Mouse (Mus musculus) neutrophil, adult 5-6 weeks (primary cell): ENCODE measurements around the gene Itih3. TPM values are rescaled to one million over a fixed set of nuclear protein-coding genes. Genes with fewer than 3 reads are reported as not detected.

Experiments
- ATAC-seq: fragments of 151-379, 151-347 bp; 2 replicates; pipeline ENCODE4 v1.8.0; 2017; ENCODE audit warnings: mild to moderate bottlenecking, moderate TSS enrichment; ENCODE audit not compliant: insufficient number of reproducible peaks, poor library complexity, low FRiP score, severe bottlenecking; ENCODE audit errors: extremely low read depth
- total RNA-seq: library from RNA; stranded (forward); fragments of 200-1000 nt; gene quantifications from 2 replicates; pipeline ENCODE4 v1.2.3, GENCODE M21; 2017

The Itih3 gene
- total RNA-seq: not detected in 2 replicates

DNA sequence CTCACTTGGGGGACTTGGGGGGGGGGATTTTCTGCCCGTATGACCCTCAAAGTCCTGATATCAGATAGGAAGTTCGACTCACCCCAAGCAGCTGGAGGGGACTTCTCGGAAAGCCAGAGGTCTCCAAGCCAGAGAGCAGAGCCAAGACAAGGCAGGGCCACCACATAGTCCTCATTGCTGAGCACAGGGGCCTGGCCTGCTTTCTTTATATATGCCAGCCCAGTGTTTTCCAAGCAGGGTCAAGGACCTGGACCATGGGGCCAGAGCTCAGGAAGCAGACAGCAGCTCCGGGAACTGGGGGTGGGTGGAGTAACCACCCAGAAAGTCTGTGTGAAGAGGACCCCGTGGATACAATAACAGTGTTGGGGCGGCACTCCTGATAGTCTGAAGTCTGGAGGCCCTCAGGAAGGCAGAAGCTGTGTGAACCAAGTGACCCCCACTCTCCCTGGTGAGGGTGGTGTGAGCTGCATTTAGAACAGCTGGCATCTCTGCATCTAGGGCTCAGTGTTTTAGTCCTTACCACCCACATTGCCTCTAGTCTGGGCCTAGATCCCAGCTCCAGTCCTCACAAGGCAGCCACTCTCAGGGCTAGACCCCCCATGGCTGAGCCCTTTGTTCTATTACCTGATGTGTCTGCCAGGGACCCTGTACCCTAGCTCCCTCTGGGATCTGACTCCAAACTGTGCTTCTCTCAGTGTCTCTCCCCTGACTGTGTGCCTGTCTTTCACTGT is at the start of gene Itih3:
Itih3 (minus strand) TSS at position 386 of the 731 bp plus-strand sequence.
- ATAC-seq: no peak

GRCm38 (mm10) chr14:30960366-30960765 is 36.8 kb upstream of the Itih3 start:
- no peak for ATAC-seq

- no peak for ATAC-seq
These were observed 35.5 kb upstream of the Itih3 start for GRCm38 (mm10) chr14:30959031-30959430.

- no peak for ATAC-seq
These were observed 35.0 kb upstream of the Itih3 start for GRCm38 (mm10) chr14:30958517-30958916.

GRCm38 (mm10) chr14:30951154-30951825 is 27.7 kb upstream of the Itih3 start, which contains the start of gene Nek4:
Nek4 (plus strand) TSS chr14:30951377.
- peak; percentile 98 for ATAC-seq

GRCm38 (mm10) chr14:30949986-30950385 is 26.4 kb upstream of the Itih3 start:
- ATAC-seq: no peak

- ATAC-seq: no peak
These were observed 21.2 kb upstream of the Itih3 start for GRCm38 (mm10) chr14:30944745-30945144.

DNA sequence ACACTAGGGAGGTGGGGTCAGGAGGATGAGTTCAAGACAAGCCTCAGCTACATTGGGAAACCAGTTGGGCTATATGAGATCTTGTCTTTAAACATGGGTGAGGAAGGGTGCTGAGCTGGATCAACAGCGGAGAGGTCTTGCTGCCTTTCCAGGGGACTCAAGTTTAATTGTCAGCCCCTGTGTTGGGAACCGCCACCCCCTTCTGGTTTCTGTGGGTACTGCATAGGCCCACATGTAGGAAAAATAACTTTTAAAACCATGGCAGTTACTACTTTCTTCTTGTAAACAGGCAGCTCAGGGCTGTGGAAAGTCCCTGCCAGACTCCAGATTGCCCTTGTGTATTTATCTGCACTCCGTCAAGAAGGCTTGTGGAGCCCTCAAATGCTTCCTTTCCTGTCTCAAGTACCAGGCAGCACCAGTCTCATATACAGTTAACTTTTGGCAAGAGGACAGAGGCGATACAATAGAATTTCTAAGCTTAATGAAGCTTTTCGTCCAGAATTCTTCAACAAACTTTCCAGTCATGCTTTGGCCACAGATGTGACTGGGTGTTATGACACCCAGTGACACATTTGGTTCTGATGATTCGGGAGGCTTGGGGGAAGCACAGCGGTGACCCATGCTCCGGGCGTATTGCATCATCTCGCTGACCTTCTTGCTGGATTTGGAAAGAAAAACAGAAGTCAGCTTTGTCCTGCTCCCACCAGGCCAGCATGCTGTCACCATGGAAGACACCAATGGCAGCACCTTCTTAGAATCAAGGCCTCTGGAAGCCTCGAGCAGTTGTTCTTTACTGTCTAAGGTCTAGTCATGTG is 20.5 kb upstream of the Itih3 start:
- ATAC-seq: no peak

DNA sequence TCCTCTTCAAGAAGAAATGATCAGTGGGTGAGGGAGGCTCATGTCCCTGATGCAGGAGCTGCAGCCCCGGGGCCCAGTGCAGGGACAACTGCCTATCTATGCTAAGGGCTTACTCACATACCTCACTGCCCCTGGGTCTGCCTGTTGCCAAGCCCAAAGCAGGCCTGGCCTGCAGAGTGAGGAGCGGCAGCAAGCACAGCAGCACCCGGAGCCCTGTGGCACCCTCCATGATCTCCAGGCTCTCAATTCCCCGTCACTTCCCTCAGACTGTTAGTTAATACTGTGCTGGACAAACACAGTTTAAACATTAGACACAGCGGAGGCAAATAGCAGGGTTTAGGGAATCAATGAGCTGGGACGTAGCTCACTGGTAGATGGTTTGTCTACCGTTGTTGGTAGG is 19.5 kb upstream of the Itih3 start, which contains the start of gene Itih1:
Itih1 (minus strand) TSS at position 252 of the 400 bp plus-strand sequence.
- no peak for ATAC-seq

DNA sequence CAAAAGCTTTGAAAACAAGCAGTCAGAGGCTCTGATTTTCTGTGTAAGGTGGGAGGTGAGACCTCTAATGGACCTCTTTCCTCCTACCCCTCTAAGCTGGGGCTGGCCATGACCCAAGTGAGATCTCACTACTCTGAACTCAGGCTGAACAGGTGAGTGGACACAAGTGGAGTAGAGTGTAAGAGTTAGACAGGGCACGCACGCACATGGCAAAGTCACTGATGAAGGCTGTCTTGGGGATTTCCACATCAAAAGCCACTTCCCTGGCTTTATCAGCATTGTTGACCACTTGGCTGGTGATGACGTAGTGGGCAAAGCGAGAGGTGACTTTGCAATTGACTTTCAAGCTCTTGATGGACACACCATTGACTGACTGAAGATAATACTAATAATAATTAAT is 18.7 kb upstream of the Itih3 start:
- no peak for ATAC-seq

DNA sequence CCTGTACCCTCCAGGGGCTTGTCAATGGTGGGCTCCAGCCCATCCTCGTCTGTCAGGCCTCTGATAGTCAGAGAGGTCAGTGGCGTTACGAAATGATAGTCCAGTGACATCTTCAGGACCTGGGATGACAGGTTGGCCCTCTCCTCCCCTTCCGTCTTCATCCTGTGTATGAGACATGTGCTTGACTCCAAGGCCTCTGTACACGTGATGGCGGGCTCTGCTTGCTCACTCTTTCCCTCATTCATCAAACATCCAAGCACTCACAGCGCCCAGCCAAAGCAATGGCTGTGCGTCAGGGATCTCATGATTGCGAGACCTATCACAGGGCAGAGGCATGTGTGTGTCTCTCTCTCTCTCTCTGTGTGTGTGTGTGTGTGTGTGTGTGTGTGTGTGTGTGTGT is 9.8 kb upstream of the Itih3 start:
- ATAC-seq: no peak

DNA sequence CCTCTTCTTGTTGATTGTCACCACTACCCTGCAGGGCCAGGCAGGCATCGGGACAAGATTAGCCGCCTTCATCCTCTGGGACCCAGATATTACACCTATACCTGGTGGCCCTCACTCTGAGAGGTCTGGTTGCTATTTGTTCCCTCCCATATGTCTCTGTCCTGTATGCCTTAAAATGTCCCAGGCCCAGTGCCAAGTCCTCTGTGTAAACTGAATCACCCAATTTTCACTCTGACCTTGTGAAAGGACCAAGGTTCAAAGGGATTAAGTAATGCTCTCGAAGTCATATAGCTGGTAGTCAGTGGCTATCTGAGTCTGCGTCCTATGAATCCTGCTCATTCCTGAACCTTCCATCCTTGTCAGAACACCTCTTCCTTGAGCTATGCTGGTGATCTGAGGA is 6.8 kb upstream of the Itih3 start:
- ATAC-seq: no peak

DNA sequence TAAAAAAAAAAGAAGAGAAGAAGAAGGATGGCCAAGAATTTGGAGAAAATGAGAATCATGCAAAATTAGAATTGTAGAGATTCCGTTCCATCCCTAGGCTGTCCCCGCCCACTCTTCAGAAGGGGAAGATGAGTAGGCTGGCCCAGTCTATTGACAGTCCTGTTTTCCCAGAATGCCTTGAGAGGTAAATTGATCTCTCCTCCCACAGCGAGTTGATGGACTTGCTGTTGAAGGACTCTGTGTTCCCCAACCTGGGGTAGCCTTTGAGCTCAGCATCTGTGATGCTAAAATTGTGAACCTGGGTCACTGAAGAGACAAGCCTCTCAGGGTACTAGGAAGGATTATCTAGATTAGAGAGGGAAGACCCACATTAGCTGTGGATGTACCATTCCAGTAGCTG is 1.9 kb upstream of the Itih3 start:
- ATAC-seq: no peak

DNA sequence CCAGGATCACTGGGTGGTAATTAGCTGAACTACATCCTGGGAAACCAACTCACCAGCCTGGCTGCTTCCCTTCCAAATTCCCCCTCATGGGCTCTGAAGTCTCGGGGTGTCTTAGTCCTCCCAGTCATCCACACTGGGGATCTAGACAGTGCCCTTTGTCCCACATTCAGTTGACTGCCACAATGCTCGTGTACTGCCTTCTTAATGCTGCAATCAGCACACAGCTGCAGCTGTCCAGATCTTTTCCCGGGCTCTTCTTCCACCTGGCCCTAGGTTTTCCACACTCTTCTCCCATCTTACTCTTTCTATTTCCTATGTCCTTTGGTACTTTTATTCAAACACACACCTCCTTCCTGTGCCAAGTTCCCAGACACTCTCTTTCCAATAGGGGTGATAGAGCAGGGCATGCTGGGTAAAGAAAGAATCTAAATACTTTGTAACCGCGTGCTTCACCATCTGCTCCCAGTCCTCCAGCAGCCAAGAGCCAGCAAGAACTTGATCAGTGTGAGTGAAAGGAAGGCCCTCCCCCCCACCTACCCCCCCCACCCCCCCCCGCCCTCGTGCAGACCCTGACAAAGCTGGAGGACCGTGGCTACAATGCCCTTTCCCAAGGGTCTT is 1.4 kb downstream of the Itih3 start:
- ATAC-seq: no peak

GRCm38 (mm10) chr14:30916516-30916915 is 7.0 kb downstream of the Itih3 start:
- ATAC-seq: no peak

DNA sequence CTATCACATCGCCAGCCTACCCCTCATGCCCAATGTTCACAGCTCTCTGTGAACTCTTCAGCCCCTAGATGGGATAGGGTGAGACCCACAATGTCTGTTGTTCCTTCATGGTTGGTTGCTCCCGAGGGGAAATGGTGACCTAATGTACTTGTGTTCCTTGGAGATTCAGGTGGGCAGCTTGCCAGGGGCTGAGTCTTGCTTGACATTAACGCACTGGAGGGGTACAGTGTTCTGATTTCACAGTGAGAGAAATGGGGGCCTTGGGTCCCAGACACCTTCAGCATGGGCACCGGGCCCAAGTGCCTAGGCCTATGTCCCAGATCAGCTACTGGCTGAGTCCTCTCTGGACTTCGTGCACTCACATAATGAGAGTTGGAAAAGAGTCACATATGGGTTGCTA is 10.2 kb downstream of the Itih3 start:
- no peak for ATAC-seq

- ATAC-seq: no peak
These were observed 10.9 kb downstream of the Itih3 start for GRCm38 (mm10) chr14:30912641-30913040.

DNA sequence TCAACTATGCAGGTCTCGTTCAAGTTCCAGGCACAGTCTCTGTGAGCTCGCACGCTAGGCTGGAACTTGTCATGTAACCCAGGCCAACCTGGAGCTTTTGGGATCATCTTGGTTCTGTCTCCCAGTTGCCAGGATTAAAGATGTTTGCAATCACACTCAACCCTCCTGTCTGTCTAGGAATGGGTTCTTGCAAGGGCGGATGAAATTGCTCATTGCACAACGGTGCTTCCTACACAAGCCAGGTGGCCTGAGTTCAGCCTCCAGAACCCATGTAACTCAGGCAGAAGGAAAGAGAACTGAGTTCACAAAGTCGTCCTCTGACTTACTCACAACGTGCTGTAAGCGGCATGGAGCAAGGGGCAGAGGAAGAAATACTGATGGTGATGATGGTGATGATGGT is 12.4 kb downstream of the Itih3 start:
- no peak for ATAC-seq

DNA sequence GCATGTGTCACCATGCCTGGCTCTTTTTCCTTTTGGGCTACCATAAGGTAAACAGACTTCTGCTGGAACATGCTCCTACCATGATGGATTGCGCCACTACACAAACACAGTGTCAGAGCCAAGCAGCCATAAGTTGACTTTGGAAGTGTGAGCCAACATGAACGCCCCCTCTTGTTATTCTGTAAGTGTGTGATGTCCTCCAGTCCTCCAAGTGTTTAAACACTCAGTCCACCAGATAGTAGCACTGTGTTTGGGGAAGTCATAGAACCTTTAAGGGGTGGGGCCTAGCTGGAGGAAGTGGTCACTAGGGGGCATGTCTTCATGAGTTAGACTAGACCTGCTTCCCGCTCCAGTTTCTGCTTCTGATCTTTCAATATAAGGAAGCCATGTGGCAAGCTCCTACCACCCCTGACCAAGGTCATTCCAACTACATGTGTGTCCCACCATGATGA is 15.7 kb downstream of the Itih3 start:
- peak; percentile 78 for ATAC-seq
